Mouse (Mus musculus) testis, postnatal 10 days (tissue): ENCODE data around the gene Cyth1.
A peak's percentile ranks its signal among the peaks of the same experiment; 100 is the strongest.

Source experiments
- DNase-seq: peaks from one replicate; pipeline ENCODE4 v3.0.0; 2021; ENCODE audit warnings: low spot score

Gene Cyth1

GRCm38 (mm10) chr11:118150115-118150701 is 98.2 kb downstream of the Cyth1 start:
- DNase-seq: no peak

- DNase-seq: no peak
Observed at GRCm38 (mm10) chr11:118147877-118148637, 100.3 kb downstream of the Cyth1 start.

GRCm38 (mm10) chr11:118146446-118146845 is 101.9 kb downstream of the Cyth1 start:
- no peak for DNase-seq

GRCm38 (mm10) chr11:118145771-118146351 is 102.5 kb downstream of the Cyth1 start:
- no peak for DNase-seq

- no peak for DNase-seq
Observed at GRCm38 (mm10) chr11:118145092-118145491, 103.3 kb downstream of the Cyth1 start.

GRCm38 (mm10) chr11:118143731-118144130 is 104.7 kb downstream of the Cyth1 start:
- no peak for DNase-seq

GRCm38 (mm10) chr11:118142547-118143165 is 105.7 kb downstream of the Cyth1 start:
- no peak for DNase-seq

- DNase-seq: no peak
Observed at GRCm38 (mm10) chr11:118140771-118141565, 107.4 kb downstream of the Cyth1 start.

GRCm38 (mm10) chr11:118138347-118138746 is 110.0 kb downstream of the Cyth1 start:
- DNase-seq: no peak

GRCm38 (mm10) chr11:118136172-118136632 is 112.2 kb downstream of the Cyth1 start:
- no peak for DNase-seq

- no peak for DNase-seq
Observed at GRCm38 (mm10) chr11:118135271-118135670, 113.1 kb downstream of the Cyth1 start.

GRCm38 (mm10) chr11:118133752-118134169 is 114.6 kb downstream of the Cyth1 start:
- DNase-seq: peak; percentile 63

- no peak for DNase-seq
Observed at GRCm38 (mm10) chr11:118133133-118133751, 115.2 kb downstream of the Cyth1 start.

- DNase-seq: no peak
Observed at GRCm38 (mm10) chr11:118132136-118132535, 116.3 kb downstream of the Cyth1 start.

- DNase-seq: no peak
Observed at GRCm38 (mm10) chr11:118130534-118130933, 117.9 kb downstream of the Cyth1 start, which contains the start of gene Dnah17. TSS of gene Dnah17 (minus strand) at chr11:118130634.

- no peak for DNase-seq
Observed at GRCm38 (mm10) chr11:118129812-118130211, 118.6 kb downstream of the Cyth1 start.

GRCm38 (mm10) chr11:118121592-118121991 is 126.8 kb downstream of the Cyth1 start:
- no peak for DNase-seq

- DNase-seq: no peak
Observed at GRCm38 (mm10) chr11:118118777-118119176, 129.6 kb downstream of the Cyth1 start.

- DNase-seq: no peak
Observed at GRCm38 (mm10) chr11:118114581-118115110, 133.7 kb downstream of the Cyth1 start.

- no peak for DNase-seq
Observed at GRCm38 (mm10) chr11:118113516-118114205, 134.7 kb downstream of the Cyth1 start.
